Mouse (Mus musculus): Measurements from ENCODE around the gene Aqp1.

Gene Aqp1

GRCm38 (mm10) chr6:55335989-55336514 is at the start of gene Aqp1:
Aqp1 (plus strand) TSS chr6:55336432.
- DNase-seq: peak; percentile 85

DNA sequence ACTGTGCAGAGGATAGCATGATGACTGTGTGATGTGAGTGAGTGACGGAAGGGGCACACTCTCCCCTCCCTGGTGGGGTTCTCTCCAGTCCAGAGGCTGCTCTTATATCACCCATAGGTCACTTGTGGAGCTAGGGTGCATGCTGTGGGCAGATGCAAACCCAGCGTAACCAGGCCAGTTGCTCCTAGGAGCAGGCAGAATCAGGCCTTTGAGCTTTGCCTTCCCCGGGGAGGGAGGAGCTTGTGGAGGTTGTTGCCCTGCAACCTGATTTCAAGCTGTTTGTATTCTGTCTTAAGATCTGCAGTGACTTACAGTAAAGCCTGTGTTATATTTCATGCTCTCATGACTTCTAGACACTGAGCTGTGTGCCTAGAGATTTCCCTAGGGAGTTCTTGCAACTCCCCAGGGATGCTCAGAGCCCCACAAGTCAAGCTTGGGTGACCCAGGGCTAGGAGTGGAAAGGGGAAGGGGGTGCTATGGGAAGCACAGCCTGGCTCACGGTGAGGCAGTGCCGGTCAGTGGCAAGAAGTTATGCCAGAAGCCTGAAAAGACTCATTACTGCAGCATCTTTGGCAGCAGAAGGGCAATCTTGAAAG is 48.1 kb upstream of the Aqp1 start:
- peak; percentile 42 for DNase-seq

DNA sequence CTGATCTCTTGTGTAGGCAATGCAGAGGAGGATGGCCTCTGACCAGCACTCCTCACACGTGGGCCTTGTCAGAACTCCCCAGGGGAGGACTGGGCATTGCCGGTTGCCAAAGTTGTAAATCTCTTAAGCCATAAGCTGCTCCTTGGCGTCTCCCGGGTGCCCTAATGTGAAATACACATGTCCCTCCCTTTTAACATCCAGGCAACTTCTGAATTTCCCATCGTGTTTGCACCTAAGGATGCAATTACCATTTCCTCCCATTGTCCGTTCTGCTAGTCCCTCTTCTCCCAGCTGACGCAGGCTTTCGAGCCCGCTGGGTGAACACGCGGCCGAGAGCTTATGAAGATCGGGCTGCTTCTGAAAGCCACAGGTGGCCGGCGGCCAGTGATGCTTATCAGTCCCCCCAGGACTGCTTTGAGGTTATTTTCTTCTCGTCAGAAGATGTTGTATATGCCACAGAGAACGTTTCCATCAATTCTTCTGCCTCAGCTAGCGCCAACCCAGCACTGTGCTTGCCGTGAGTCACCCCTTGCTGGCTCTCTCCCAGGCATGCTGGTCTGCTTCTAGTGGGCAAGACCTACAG is 41.6 kb upstream of the Aqp1 start:
- DNase-seq: peak; percentile 66

DNA sequence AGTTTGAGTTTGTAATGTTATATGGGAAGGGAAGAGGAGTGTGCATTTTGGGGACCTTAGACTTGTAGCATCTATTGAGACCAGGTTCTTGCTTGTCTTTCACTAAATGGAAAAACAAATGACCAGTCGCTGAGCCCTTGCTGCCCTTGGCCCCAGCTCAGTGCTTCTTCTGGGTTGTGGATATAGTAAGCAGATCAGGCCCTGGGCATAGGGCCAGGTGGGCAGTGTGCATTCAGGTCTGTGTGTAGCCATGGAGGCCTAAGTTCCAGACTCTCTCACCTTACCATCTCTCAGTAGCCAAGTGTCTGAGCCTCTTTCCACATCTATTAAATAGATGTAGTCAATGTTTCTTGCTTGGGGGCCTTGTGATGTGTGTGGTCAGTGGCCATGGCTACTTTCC is 40.9 kb upstream of the Aqp1 start:
- peak; percentile 46 for DNase-seq

GRCm38 (mm10) chr6:55299482-55299881 is 36.8 kb upstream of the Aqp1 start:
- DNase-seq: peak; percentile 29

GRCm38 (mm10) chr6:55299917-55300316 is 36.3 kb upstream of the Aqp1 start:
- DNase-seq: no peak

GRCm38 (mm10) chr6:55300704-55301103 is 35.5 kb upstream of the Aqp1 start:
- DNase-seq: no peak

- DNase-seq: no peak
Measured at GRCm38 (mm10) chr6:55310179-55310578, 26.1 kb upstream of the Aqp1 start.

DNA sequence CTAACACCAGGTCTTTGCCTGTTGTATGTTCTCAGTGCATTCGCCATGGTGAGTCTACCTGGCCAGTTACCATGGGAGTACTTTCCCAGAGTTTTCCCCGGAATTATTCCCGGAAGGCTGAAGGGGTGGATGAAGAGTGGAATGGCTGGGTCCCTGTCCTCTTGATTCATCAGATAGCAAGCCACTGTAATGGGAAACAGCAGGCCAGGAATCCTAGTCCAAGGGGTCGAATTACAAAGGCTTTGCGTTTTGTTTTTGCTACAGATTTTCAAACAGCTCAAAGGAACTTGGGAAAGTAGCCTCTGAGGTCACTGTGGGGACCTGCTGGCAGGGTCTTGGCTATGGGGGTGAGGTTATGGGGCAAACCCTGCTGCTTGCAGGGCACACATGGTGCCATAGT is 24.3 kb upstream of the Aqp1 start:
- DNase-seq: no peak

GRCm38 (mm10) chr6:55313893-55314292 is 22.3 kb upstream of the Aqp1 start:
- DNase-seq: no peak

- no peak for DNase-seq
Measured at GRCm38 (mm10) chr6:55314628-55315027, 21.6 kb upstream of the Aqp1 start.

GRCm38 (mm10) chr6:55318597-55318996 is 17.6 kb upstream of the Aqp1 start:
- DNase-seq: no peak

GRCm38 (mm10) chr6:55319585-55320551 is 16.4 kb upstream of the Aqp1 start:
- no peak for DNase-seq

- no peak for DNase-seq
Measured at GRCm38 (mm10) chr6:55320894-55321293, 15.3 kb upstream of the Aqp1 start.

DNA sequence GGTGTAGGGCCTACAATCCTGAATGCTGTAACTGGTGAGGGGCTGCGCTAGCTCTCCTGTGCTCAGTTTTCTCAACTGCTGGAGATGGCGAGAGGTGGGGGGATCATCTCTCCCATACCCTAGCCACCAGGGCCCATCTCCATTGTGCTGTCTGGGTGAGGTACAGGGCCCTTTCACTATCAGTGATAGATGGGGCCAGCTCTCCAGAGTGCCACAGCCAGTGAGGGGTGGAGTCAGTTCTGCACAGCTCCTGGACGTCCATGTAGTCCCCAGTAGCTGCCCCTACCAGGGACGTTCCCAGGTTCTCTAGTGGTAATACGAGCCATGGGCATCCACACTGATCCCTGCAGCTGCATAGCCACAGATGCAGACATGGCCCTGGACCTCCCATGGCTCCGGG is 14.7 kb upstream of the Aqp1 start:
- DNase-seq: no peak

DNA sequence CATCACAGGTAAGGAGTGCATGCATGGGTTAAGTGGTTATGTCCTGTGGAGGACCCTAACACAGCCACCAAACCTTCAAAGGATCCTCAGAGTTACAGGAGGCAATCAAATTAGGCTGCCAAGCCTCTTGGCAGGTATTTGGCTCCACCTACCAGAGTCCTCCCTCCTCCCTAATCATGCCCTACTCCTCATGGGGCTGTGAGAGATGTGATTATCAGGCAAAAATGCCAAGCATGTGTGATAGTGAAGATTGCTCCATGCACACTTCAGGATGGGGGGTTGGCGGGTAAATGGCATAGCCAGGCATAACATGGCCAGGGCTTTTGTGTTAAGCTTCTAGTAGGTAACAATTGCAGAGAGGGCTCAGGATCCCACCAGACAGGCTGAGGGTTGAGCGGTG is 13.3 kb upstream of the Aqp1 start:
- no peak for DNase-seq

GRCm38 (mm10) chr6:55323908-55324634 is 12.2 kb upstream of the Aqp1 start:
- peak; percentile 41 for DNase-seq

- no peak for DNase-seq
Measured at GRCm38 (mm10) chr6:55324785-55325184, 11.4 kb upstream of the Aqp1 start.

DNA sequence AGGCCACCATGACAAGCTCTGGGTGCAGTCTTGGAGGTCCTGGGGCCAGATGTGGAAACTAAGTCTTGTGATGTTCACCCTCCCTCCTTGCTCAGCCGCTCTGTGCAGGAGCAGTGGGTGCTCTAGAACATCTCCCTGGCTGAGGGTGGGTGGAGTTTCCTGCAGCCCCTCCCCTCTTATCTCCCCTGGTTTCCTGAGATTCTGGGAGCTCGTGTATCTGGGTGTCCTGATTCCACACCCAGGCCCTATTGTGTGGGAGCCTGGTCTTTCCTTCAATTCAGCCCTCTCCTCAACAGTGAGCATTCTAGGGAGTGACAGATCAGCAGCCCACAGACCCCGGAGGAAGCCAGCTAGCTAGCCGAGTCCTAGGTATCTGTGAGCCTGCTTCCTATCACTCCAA is 9.9 kb upstream of the Aqp1 start:
- DNase-seq: no peak

- no peak for DNase-seq
Measured at GRCm38 (mm10) chr6:55327326-55327725, 8.9 kb upstream of the Aqp1 start.

DNA sequence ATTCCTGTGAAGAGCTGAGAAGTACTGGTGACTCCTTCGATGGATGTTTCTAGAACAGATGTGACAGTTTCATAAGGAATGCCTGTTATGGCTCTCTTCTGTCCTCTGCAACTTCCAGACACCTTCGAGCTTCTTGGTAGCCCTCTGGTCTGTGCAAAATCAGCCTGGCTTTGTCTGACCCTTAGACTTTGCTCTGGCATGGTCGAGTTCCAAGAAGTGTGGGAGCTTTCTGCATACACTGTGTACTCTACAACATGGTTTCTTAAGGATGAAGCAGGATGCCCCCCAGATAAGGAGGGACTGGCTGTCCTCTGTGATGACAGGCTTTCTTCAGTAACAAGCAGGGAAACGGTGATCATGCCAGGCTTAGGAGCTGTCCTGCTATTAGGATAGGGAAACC is 8.1 kb upstream of the Aqp1 start:
- no peak for DNase-seq

DNA sequence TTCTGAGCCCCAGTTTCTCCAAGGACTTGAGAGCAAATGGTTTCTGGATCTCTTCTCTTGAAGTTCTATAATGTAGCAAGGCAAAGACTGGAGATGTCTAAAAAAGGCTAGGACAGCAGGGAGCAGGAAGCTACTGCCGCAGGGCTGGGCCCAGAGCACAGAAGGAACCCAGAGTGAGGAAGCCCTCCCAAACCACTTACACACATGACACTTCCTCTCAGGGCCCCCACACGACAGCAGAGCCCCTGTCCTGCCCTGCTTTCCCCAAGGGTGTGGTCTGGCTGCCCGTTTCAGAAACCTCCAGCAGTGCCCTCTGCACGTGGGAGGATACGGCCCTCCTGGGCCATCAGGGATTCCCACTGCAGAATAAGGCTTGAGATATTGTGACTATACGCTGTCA is 4.9 kb upstream of the Aqp1 start:
- no peak for DNase-seq
